Mouse (Mus musculus): Measurements from ENCODE around the gene Gm43191. TPM values are rescaled to one million over a fixed set of nuclear protein-coding genes. Genes with fewer than 3 reads are reported as not detected.

Gene Gm43191
- total and polyA plus RNA-seq, 3 experiments: 0.39 TPM; not detected in 2

GRCm38 (mm10) chr3:116594728-116595602, 86.1 kb downstream of the Gm43191 start, which contains the start of gene Sass6 (continued):
- no peak for TF ChIP-seq RAD21 (IDR thresholded peaks at IDR 0.05; ENCODE audit: low read depth, low read length)
- peak; percentile 95 for TF ChIP-seq SIN3A (IDR thresholded peaks at IDR 0.05; ENCODE audit: low read length)
- no peak for TF ChIP-seq CTCF (IDR thresholded peaks at IDR 0.05 in 2 of 3, conservative IDR thresholded peaks at IDR 0.05 in 1 of 3; ENCODE audit: control insufficient read depth in 1 of 3, insufficient read depth in 1 of 3, low read depth in 2 of 3, low read length in 3 of 3, poor library complexity in 1 of 3, severe bottlenecking in 1 of 3)
- peak; percentile 75; the same call in 1 of the 2 replicates for TF ChIP-seq E2F4 (IDR thresholded peaks at IDR 0.05; ENCODE audit: borderline replicate concordance, low read depth, low read length)
- no peak for TF ChIP-seq TAL1 (IDR thresholded peaks at IDR 0.05; ENCODE audit: low read length)

GRCm38 (mm10) chr3:116594076-116594727, 86.9 kb downstream of the Gm43191 start:
- peaks cover 24% of the 10 kb centered on the region for H3K79me2 ChIP-seq (ENCODE audit: control insufficient read depth, insufficient read depth, low read length, poor library complexity)
- TF ChIP-seq USF1 (IDR thresholded peaks at IDR 0.05; ENCODE audit: low read depth, low read length) (no peak), TAL1 (IDR thresholded peaks at IDR 0.05; ENCODE audit: low read length) (no peak), SIN3A (IDR thresholded peaks at IDR 0.05; ENCODE audit: low read length) (no peak; the same call in 1 of the 2 replicates), POLR2A (IDR thresholded peaks at IDR 0.05; ENCODE audit: control insufficient read depth in 1 of 2, insufficient read depth in 1 of 2, low read depth in 1 of 2, low read length in 2 of 2, poor library complexity in 1 of 2) (peak in 1 of 2 experiments; percentile 40; a peak in 1 of 4 replicates), ZC3H11A (IDR thresholded peaks at IDR 0.05; ENCODE audit: low read depth, low read length) (no peak; the same call in 1 of the 2 replicates), CHD1 (IDR thresholded peaks at IDR 0.05; ENCODE audit: low read depth, low read length) (0 out of 2 replicates have a peak, but pooled peaks have one; percentile 57), CTCF (IDR thresholded peaks at IDR 0.05 in 2 of 3, conservative IDR thresholded peaks at IDR 0.05 in 1 of 3; ENCODE audit: control insufficient read depth in 1 of 3, insufficient read depth in 1 of 3, low read depth in 2 of 3, low read length in 3 of 3, poor library complexity in 1 of 3, severe bottlenecking in 1 of 3) (peak in 2 of 3 experiments; percentile 15 to 32; a peak in 2 of 6 replicates), ZMIZ1 (IDR thresholded peaks at IDR 0.05; ENCODE audit: low read depth, low read length) (no peak), MAX (IDR thresholded peaks at IDR 0.05; ENCODE audit: low read length) (no peak; the same call in 1 of the 2 replicates), GATA1 (IDR thresholded peaks at IDR 0.05; ENCODE audit: low read depth, low read length) (no peak), SMC3 (IDR thresholded peaks at IDR 0.05; ENCODE audit: low read depth, low read length) (peak; percentile 38), RAD21 (IDR thresholded peaks at IDR 0.05; ENCODE audit: low read depth, low read length) (peak; percentile 34; the same call in 1 of the 2 replicates)
- H3K9me3 ChIP-seq (replicated peaks; ENCODE audit: insufficient read depth, low read length): no peaks in the 10 kb centered on the region
- no peak for DNase-seq (ENCODE audit: low read depth, low spot score)
- H3K4me3 ChIP-seq (ENCODE audit: control insufficient read depth in 1 of 2, insufficient read depth in 1 of 2, low read depth in 2 of 2, low read length in 2 of 2): peak overlapping the region; percentile 81 to 95
- H3K36me3 ChIP-seq (ENCODE audit: control insufficient read depth in 1 of 2, insufficient read depth in 2 of 2, low read length in 2 of 2): peaks cover 7 to 19% of the 10 kb centered on the region in 2 experiments; a peak in 3 of 4 replicates
- peak overlapping the region; percentile 90 for H3K9ac ChIP-seq (ENCODE audit: control insufficient read depth, low read depth, low read length, poor library complexity, severe bottlenecking)
- peak overlapping the region; percentile 83 for H3K27ac ChIP-seq (ENCODE audit: control insufficient read depth, low read depth, low read length)
- no peaks in the 10 kb centered on the region for H3K27me3 ChIP-seq (ENCODE audit: control insufficient read depth in 1 of 2, insufficient read depth in 2 of 2, low read length in 2 of 2)
- H3K4me1 ChIP-seq (ENCODE audit: control insufficient read depth in 1 of 2, insufficient read depth in 2 of 2, low read length in 2 of 2): peaks cover 5 to 6% of the 10 kb centered on the region in 2 experiments

Other genes starting within 250 kb of the Gm43191 start
- gene Rtca, start 173.1 kb downstream of the Gm43191 start, total RNA-seq (2012; rRNA removed): 68.3 and 72.9 TPM in 2 replicates
- gene Rtca, start 173.1 kb downstream of the Gm43191 start, polyA plus RNA-seq (2012; ENCODE audit: insufficient read depth in 1 of 2, insufficient read length in 2 of 2, low read depth in 1 of 2, low replicate concordance in 2 of 2, missing spikeins in 1 of 2): 100 to 1,000 TPM in 1 of 2 experiments, 10 to 100 TPM in 1; 68.6 to 307 TPM
- gene Dbt, start 168.2 kb downstream of the Gm43191 start, total RNA-seq (2012; rRNA removed): 12.7 and 15.3 TPM in 2 replicates
- 10 to 100 TPM in 1 of 2 experiments, not detected in 1; 13.2 TPM for gene Dbt, start 168.2 kb downstream of the Gm43191 start, polyA plus RNA-seq (2012; ENCODE audit: insufficient read depth in 1 of 2, insufficient read length in 2 of 2, low read depth in 1 of 2, low replicate concordance in 2 of 2, missing spikeins in 1 of 2)
- 0.39 and 0.65 TPM in 2 replicates for gene Lrrc39, start 118.3 kb downstream of the Gm43191 start, total RNA-seq (2012; rRNA removed)
- under 1 TPM in 1 of 2 experiments, not detected in 1; 0.40 TPM for gene Lrrc39, start 118.3 kb downstream of the Gm43191 start, polyA plus RNA-seq (2012; ENCODE audit: insufficient read depth in 1 of 2, insufficient read length in 2 of 2, low read depth in 1 of 2, low replicate concordance in 2 of 2, missing spikeins in 1 of 2)
- 8.5 and 9.2 TPM in 2 replicates for gene Sass6, start 86.3 kb downstream of the Gm43191 start, total RNA-seq (2012; rRNA removed)
- 10 to 100 TPM in 1 of 2 experiments, not detected in 1; 15.4 TPM for gene Sass6, start 86.3 kb downstream of the Gm43191 start, polyA plus RNA-seq (2012; ENCODE audit: insufficient read depth in 1 of 2, insufficient read length in 2 of 2, low read depth in 1 of 2, low replicate concordance in 2 of 2, missing spikeins in 1 of 2)
- 10.2 and 15.5 TPM in 2 replicates for gene Trmt13, start 66.7 kb downstream of the Gm43191 start, total RNA-seq (2012; rRNA removed)
- gene Trmt13, start 66.7 kb downstream of the Gm43191 start, polyA plus RNA-seq (2012; ENCODE audit: insufficient read depth in 1 of 2, insufficient read length in 2 of 2, low read depth in 1 of 2, low replicate concordance in 2 of 2, missing spikeins in 1 of 2): 10 to 100 TPM in 1 of 2 experiments, not detected in 1; 12.0 TPM
- 36.8 and 39.2 TPM in 2 replicates for gene Mfsd14a, start 18.6 kb downstream of the Gm43191 start, total RNA-seq (2012; rRNA removed)
- gene Mfsd14a, start 18.6 kb downstream of the Gm43191 start, polyA plus RNA-seq (2012; ENCODE audit: insufficient read depth in 1 of 2, insufficient read length in 2 of 2, low read depth in 1 of 2, low replicate concordance in 2 of 2, missing spikeins in 1 of 2): 100 to 1,000 TPM in 1 of 2 experiments, 10 to 100 TPM in 1; 45.9 to 111 TPM
- gene Slc35a3, start 31.6 kb upstream of the Gm43191 start, total RNA-seq (2012; rRNA removed): 16.7 and 20.3 TPM in 2 replicates
- gene Slc35a3, start 31.6 kb upstream of the Gm43191 start, polyA plus RNA-seq (2012; ENCODE audit: insufficient read depth in 1 of 2, insufficient read length in 2 of 2, low read depth in 1 of 2, low replicate concordance in 2 of 2, missing spikeins in 1 of 2): 10 to 100 TPM in 1 of 2 experiments, not detected in 1; 19.2 TPM
- 4.6 and 5.6 TPM in 2 replicates for gene Agl, start 126.9 kb upstream of the Gm43191 start, total RNA-seq (2012; rRNA removed)
- 10 to 100 TPM; 11.9 to 21.1 TPM for gene Agl, start 126.9 kb upstream of the Gm43191 start, polyA plus RNA-seq (2012; ENCODE audit: insufficient read depth in 1 of 2, insufficient read length in 2 of 2, low read depth in 1 of 2, low replicate concordance in 2 of 2, missing spikeins in 1 of 2)
- 78.5 and 88.3 TPM in 2 replicates for gene Frrs1, start 178.2 kb upstream of the Gm43191 start, total RNA-seq (2012; rRNA removed)
- 100 to 1,000 TPM in 1 of 2 experiments, 10 to 100 TPM in 1; 84.6 to 625 TPM for gene Frrs1, start 178.2 kb upstream of the Gm43191 start, polyA plus RNA-seq (2012; ENCODE audit: insufficient read depth in 1 of 2, insufficient read length in 2 of 2, low read depth in 1 of 2, low replicate concordance in 2 of 2, missing spikeins in 1 of 2)

Data from MEL (cell line).